Mouse (Mus musculus) embryonic facial prominence, embryonic 10.5 days (tissue): ENCODE data around the gene Erbin. TPM values are rescaled to one million over a fixed set of nuclear protein-coding genes. Genes with fewer than 3 reads are reported as not detected.
A peak's percentile ranks its signal among the peaks of the same experiment; 100 is the strongest.

ENCODE experiments used
- DNase-seq: peaks from one replicate; pipeline ENCODE4 v3.0.0-alpha.2; 2017; ENCODE audit warnings: low spot score
- H3K27ac ChIP-seq: fragments of 300-500 bp; sonication (generic); replicated peaks from 2 replicates; pipeline ENCODE4 v1.5.1; 2016; ENCODE audit warnings: mild to moderate bottlenecking
- H3K27me3 ChIP-seq: fragments of 300-500 bp; sonication (generic); replicated peaks from 2 replicates; pipeline ENCODE4 v1.6.1; 2016; ENCODE audit warnings: low read depth, mild to moderate bottlenecking; ENCODE audit not compliant: poor library complexity, severe bottlenecking
- H3K36me3 ChIP-seq: fragments of 300-500 bp; sonication (generic); replicated peaks from 2 replicates; pipeline ENCODE4 v1.6.1; 2016; ENCODE audit warnings: mild to moderate bottlenecking, moderate library complexity
- H3K4me1 ChIP-seq: fragments of 300-500 bp; sonication (generic); 2 replicates; pipeline ENCODE4 v1.6.1; 2016
- H3K4me3 ChIP-seq: fragments of 300-500 bp; sonication (generic); 2 replicates; pipeline ENCODE4 v1.5.1; 2016; ENCODE audit warnings: mild to moderate bottlenecking, moderate library complexity
- H3K9me3 ChIP-seq: fragments of 300-500 bp; sonication (generic); 2 replicates; pipeline ENCODE4 v1.6.1; 2016; ENCODE audit warnings: mild to moderate bottlenecking
- WGBS: fragments of 180-500 bp; shearing (Covaris S2); methylation state at CpG from one replicate; pipeline ENCODE4 v1.1.7; 2016; 5-methylcytosine and 5-hydroxymethylcytosine counted together
- polyA plus RNA-seq: library from polyadenylated mRNA; unstranded; fragments of >200 nt; fragmentation: Nextera tagmentation; extraction: Ambion mirVana; gene quantifications from 2 replicates; pipeline ENCODE4 v1.2.1, GENCODE M21; 2016

Gene Erbin
- polyA plus RNA-seq, 1 experiment from 2014 or later = 16.6 TPM

DNA sequence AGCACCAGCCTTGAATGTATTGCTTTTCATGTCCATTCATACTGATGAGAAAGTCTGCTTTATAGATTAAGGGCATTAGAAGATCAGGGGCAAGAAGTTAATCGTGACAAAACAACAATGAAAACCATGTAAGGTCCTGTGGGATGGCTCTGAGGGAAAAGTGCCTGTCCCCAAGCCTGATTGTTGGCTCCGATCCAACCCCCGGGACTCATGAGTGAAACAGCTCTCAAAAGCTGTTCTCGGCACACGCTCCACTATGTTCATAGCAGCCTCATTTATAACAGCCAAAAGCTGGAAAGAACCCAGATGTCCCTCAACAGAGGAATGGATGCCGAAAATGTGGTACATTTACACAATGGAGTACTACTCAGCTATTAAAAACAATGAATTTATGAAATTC is 4.3 kb upstream of the Erbin start:
- H3K27me3 ChIP-seq = peaks cover 16% of the 10 kb centered on the region
- no peak overlapping the region for H3K4me3 ChIP-seq
- no peak for DNase-seq
- peaks cover 15% of the 10 kb centered on the region for H3K4me1 ChIP-seq
- WGBS = 88% methylated on average over 6 of the region's 6 CpGs
- H3K27ac ChIP-seq = no peak overlapping the region
- no peaks in the 10 kb centered on the region for H3K36me3 ChIP-seq
- H3K9me3 ChIP-seq = peaks cover 2% of the 10 kb centered on the region; the same call in 1 of the 2 replicates

DNA sequence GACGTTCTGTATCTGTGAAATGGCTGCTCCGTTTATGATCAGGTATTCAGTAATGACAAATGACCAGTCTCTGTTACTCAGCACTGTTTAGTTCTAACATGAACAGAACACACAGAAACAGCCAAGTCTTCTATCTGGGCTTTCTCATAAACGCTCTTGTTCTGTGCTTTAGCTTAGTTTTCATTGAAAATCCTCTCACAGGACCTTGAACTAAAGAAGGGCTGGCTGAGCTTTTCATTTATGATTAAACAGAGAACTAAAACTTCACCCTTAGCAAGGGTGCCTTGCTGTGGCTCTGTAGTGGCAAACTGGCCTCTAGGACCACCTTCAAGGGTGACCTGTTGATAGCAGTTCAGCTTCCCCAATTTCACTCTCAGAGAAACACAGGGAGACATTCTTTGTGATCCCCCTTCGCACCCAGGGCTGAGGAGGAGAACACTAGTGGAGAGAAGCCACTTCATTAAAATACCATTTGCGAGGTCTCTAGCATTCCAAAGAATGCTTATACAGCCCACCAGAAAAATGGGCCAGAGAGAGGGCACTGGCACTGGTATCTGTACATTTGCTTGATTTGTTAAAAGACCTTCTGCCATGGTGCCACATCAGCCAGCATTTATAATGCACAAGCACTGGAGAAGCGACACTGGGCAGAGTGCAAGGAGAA is 3.2 kb upstream of the Erbin start:
- DNase-seq = no peak
- Histone ChIP-seq H3K4me1 (peaks cover 17% of the 10 kb centered on the region), H3K9me3 (no peaks in the 10 kb centered on the region), H3K4me3 (no peak overlapping the region), H3K36me3 (no peaks in the 10 kb centered on the region), H3K27ac (no peak overlapping the region), H3K27me3 (peaks cover 16% of the 10 kb centered on the region)
- WGBS = 84% methylated on average over 6 of the region's 6 CpGs

DNA sequence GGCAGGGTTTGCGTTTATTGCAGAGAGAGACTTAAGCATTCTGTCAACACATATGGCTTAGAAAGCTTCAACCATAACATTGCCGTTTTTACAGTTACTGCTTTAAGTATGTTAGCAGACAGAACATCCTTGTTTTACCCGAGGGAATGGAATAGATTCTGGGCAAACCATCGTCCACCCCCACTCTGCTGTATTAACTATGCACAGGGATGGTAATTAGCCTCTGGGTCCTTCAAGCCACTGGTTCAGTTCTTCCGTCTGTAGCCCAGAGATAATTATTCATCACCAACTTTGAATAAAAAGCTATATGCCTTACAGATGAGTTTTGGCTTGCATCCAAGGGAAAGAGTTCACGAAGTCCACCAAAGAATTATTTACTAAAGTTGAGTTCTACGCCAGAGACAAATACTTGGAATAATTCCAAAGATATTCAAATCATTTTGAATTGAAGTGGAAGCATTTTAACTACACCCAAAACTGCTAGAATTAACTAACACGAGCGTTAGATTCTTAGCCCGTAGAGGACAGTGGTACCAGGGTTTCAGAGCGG is 1.6 kb upstream of the Erbin start:
- H3K9me3 ChIP-seq = no peaks in the 10 kb centered on the region
- peaks cover 29% of the 10 kb centered on the region for H3K4me1 ChIP-seq
- H3K27me3 ChIP-seq = peaks cover 16% of the 10 kb centered on the region
- peak overlapping the region; percentile 82 for H3K4me3 ChIP-seq
- H3K36me3 ChIP-seq = no peaks in the 10 kb centered on the region
- peak overlapping the region; percentile 100 for H3K27ac ChIP-seq
- DNase-seq = no peak
- 23% methylated on average over 11 of the region's 11 CpGs for WGBS

DNA sequence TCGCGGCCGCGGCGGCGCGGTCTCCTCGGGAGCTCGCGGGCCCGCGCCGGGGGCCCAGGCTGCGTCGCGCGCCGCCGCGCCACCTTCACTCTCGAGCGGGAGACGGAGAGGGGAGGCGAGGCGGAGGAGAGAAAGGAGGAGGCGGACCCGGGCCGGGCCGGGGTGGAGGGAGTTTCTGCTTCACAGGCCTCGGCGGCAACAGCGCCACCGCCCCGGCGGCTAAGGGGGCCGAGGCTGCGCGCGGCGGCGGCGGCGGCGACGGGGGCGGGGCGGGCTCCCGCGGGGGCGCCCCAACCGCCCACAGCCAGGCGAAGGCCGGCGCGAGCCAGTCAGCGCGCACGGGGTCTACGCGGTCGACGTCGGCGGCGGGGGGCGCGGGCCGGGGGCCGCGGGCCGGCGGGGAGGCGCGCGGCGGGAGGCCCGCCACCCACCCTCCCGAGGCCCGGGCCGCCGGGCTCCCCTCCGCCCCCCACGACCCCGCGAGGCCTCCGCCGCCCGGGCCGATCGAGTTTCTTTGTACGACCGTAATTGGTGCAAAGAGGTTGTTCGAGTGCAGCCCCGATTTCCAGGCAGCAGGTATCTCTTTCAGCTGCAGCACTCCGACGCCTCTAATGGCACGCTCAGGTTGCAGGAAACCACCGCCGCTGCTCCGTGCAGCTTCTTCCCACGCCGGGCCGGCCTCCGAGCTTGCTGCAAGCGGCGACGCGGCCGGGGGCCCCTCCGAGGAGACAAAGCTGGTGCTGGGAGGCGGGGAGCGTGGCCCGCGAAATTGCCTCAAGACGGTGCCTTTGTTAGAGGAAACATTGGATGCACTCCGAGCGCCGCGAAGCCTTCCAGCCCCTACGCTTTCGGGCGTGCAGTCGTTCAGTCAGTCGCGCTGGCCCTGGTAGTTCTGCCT is 868 bp upstream of the Erbin start:
- Histone ChIP-seq H3K9me3 (no peaks in the 10 kb centered on the region), H3K4me3 (peak overlapping the region; percentile 82), H3K4me1 (peaks cover 34% of the 10 kb centered on the region), H3K36me3 (no peaks in the 10 kb centered on the region; the same call in 1 of the 2 replicates), H3K27me3 (peaks cover 16% of the 10 kb centered on the region), H3K27ac (peak overlapping the region; percentile 100)
- DNase-seq = peak; percentile 92
- WGBS = under 1% methylated on average over 120 of the region's 125 CpGs

DNA sequence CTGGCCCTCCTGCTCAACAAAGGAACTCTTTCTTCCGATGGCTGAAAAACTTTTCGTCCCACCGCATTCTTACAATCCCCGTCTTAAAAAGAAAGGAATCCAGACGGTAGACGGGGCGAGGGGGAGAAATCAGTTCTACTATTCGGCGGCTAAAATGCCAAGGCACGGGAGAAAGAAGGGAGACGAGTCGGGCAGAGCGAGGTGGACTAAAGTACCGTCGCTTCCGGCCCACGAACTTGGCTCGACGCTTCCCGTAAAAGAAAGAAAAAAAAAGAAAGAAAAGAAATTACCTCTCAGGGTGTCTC is 406 bp downstream of the Erbin start:
- Histone ChIP-seq H3K27ac (peak overlapping the region; percentile 100), H3K9me3 (no peaks in the 10 kb centered on the region), H3K27me3 (peaks cover 16% of the 10 kb centered on the region), H3K4me1 (peaks cover 34% of the 10 kb centered on the region), H3K36me3 (no peaks in the 10 kb centered on the region; the same call in 1 of the 2 replicates), H3K4me3 (peak overlapping the region; percentile 82)
- WGBS = under 1% methylated on average over 20 of the region's 20 CpGs
- no peak for DNase-seq

DNA sequence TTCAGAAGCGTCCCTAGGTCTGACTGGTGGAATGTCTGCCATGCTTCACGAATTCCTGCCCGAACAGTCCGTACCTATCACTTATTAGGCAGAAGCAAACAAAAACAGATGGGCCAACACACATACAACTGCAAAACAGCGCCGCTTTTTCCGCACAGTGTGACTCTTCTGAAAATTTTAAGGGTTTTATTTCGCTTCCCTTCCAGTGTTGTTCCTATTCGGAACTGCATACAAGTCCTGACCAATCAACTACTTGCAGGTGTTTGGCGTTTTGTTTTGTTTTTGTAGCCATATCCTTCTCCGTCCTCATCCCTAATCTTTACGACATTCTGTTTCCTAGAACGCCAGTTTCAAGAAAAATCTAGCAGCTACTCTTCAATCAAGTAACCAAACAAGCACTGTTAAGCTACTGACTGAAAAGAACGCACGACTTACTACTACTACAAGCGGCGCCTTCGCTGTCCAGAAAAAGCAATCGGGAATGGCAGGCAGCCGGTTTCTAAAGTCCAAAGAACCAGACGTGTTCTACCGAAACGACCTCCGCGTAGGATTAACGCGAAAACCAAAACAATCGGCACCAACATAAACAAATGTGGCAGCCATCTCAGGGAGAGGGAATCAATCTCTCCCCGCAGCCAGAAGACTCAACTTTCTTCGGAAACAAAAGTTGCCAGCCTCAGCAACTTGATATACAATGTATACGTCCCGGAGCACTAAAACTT is 919 bp downstream of the Erbin start:
- H3K4me3 ChIP-seq = peak overlapping the region; percentile 82
- DNase-seq = peak; percentile 51
- WGBS = under 1% methylated on average over 32 of the region's 32 CpGs
- no peaks in the 10 kb centered on the region for H3K9me3 ChIP-seq
- H3K27me3 ChIP-seq = peaks cover 16% of the 10 kb centered on the region
- peak overlapping the region; percentile 100 for H3K27ac ChIP-seq
- peaks cover 36% of the 10 kb centered on the region for H3K4me1 ChIP-seq
- H3K36me3 ChIP-seq = no peaks in the 10 kb centered on the region; the same call in 1 of the 2 replicates

DNA sequence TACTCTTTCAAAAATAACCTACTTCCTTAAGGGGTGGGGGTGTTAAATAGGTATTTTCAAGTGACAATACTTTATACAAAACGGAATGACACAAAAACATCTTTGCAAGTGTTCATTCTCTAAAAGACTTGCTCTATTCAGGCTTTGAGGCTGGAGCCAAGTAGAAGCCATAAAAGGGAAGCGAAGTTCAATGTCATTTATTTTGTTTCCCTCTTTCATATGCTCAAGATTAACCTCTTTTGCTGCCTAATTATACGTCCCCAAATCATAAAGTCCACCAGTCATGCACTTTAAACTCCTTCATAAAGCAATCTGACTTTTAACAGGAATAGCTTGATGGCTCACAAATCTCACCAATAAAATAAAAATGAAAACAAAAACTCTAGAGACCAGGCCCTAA is 1.9 kb downstream of the Erbin start:
- 53% methylated on average over 3 of the region's 3 CpGs for WGBS

DNA sequence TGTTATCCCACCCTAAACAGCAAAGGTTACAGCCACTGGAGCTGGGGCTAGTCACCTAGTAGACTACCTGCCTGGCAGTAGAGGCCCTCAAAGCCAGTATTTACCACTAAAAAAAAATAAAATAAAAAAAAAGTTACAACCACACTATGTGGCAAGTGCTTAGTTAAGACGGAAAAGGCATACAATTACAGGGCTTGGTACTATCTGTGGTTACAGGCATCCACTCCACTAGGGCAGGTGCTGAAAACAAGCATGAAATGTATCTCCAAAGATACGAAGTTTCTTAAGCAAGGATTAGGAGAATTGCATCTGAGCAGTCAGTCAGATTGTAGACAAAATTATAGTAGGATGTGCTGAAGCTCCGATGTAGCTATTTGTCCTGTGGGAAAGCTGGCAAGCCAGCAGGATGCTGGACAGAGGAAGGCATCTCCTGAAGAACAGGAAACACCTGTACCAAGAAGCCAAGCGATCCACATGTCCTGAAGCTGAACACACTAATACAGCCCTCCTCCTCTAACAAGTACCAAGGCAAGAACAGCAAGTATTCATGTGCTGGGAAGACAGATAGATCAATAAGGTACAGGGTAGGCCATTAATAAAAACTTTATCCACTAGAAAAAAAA is 6.1 kb downstream of the Erbin start:
- Histone ChIP-seq H3K27me3 (no peaks in the 10 kb centered on the region), H3K4me3 (no peak overlapping the region), H3K36me3 (no peaks in the 10 kb centered on the region; the same call in 1 of the 2 replicates), H3K27ac (no peak overlapping the region), H3K9me3 (no peaks in the 10 kb centered on the region), H3K4me1 (peaks cover 24% of the 10 kb centered on the region)
- WGBS = 88% methylated on average over 4 of the region's 4 CpGs
- no peak for DNase-seq

More for the DNA sequence above, 1.9 kb downstream of the Erbin start:
- peaks cover 11% of the 10 kb centered on the region for H3K27me3 ChIP-seq
- DNase-seq = no peak
- H3K4me3 ChIP-seq = peak overlapping the region; percentile 82
- no peak overlapping the region; the same call in 1 of the 2 replicates for H3K27ac ChIP-seq
- no peaks in the 10 kb centered on the region for H3K9me3 ChIP-seq
- no peaks in the 10 kb centered on the region; the same call in 1 of the 2 replicates for H3K36me3 ChIP-seq
- H3K4me1 ChIP-seq = peaks cover 38% of the 10 kb centered on the region

DNA sequence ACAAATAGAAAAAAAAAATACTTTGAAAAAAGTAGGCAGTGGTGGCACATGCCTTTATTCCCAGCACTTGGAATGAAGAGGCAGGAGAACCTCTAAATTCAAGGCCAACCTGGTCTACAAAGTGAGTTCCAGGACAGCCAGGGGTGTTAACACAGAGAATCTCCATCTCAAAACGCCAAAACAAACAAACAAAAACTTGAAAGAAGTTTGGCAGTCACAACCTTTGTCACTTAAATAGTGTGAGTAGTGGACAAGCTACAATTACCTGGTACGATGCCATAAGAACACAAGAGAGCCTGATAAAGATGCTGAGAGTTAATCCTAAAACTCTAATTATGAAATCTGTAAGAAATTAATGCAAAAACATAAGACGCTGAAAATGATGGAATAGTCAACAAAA is 8.0 kb downstream of the Erbin start:
- H3K4me3 ChIP-seq = no peak overlapping the region
- no peak for DNase-seq
- WGBS = 80% methylated on average over 3 of the region's 3 CpGs
- H3K4me1 ChIP-seq = peaks cover 13% of the 10 kb centered on the region; the same call in 1 of the 2 replicates
- no peaks in the 10 kb centered on the region for H3K27me3 ChIP-seq
- no peak overlapping the region for H3K27ac ChIP-seq
- H3K36me3 ChIP-seq = no peaks in the 10 kb centered on the region; the same call in 1 of the 2 replicates
- no peaks in the 10 kb centered on the region for H3K9me3 ChIP-seq

DNA sequence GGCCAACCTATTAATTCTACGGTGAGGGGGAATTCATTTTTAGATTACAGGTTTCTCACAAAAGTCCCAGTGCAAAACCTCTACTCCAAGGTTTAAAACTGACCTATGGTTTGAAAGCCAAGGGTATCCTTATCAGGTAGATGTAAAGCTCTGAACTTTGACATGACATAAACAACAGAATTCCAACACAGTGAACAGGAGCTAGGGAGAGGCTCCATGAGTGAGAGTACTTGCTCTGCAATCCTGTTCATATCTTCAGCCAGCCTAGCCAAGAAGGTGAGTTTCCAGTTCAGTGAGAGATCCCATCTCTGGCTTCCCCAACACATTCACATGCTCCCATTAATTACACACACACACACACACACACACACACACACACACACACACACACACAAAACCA is 9.7 kb downstream of the Erbin start:
- Histone ChIP-seq H3K27ac (no peak overlapping the region), H3K27me3 (no peaks in the 10 kb centered on the region), H3K36me3 (no peaks in the 10 kb centered on the region), H3K4me3 (no peak overlapping the region), H3K9me3 (no peaks in the 10 kb centered on the region), H3K4me1 (peaks cover 4% of the 10 kb centered on the region; the same call in 1 of the 2 replicates)
- no peak for DNase-seq
- 98% methylated on average over 1 of the region's 1 CpGs for WGBS

DNA sequence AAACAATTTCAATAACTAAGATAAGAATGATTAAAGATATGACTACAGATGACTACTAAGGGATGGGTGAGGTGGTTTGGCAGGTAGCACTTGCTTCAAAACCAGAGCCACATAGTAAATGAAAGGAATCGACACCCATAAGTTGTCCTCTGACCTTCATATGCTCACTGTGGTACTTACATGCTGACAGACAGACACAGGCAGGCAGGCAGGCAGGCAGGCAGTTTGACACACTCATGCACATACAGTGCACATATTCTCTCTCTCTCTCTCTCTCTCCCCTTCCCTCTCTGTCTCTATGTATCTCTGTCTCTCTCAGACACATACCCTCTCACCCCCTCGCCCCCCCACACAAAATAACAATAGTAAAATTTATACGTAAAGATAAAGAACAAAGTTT is 10.4 kb downstream of the Erbin start:
- Histone ChIP-seq H3K27ac (no peak overlapping the region), H3K4me3 (no peak overlapping the region), H3K27me3 (no peaks in the 10 kb centered on the region), H3K36me3 (no peaks in the 10 kb centered on the region), H3K4me1 (peaks cover 4% of the 10 kb centered on the region; the same call in 1 of the 2 replicates), H3K9me3 (no peaks in the 10 kb centered on the region)
- no peak for DNase-seq
- WGBS = 83% methylated on average over 3 of the region's 3 CpGs

DNA sequence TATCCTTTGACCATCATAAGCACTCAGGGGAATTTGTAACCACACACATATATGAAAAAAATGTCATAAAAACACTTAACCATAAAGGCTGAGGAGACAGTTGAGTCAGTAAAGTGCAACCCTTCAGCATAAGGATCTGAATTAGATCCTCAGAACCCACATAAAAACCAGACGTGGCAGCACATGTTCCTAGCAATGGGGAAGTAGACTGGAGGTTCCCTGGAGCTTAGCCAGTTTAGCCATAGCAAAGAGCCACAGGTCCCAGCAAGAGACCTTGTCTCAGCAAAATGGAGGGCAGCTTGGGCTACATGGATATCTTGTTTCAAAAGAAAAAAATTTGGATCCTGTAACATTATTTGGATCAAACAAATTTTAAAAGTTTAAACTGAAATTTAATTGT is 20.3 kb downstream of the Erbin start:
- WGBS = 95% methylated on average over 1 of the region's 1 CpGs
- no peaks in the 10 kb centered on the region for H3K4me1 ChIP-seq

More for the DNA sequence above, 20.3 kb downstream of the Erbin start:
- no peak for DNase-seq
- no peak overlapping the region for H3K27ac ChIP-seq
- peaks cover 7% of the 10 kb centered on the region for H3K9me3 ChIP-seq
- no peak overlapping the region for H3K4me3 ChIP-seq
- no peaks in the 10 kb centered on the region for H3K27me3 ChIP-seq
- H3K36me3 ChIP-seq = peaks cover 30% of the 10 kb centered on the region
